Mouse (Mus musculus): ENCODE results near the gene Gins1.

- TF ChIP-seq CTCF (conservative IDR thresholded peaks at IDR 0.05; ENCODE audit: low read length) = no peak
- no peak for TF ChIP-seq POU5F1 (IDR thresholded peaks at IDR 0.05; ENCODE audit: borderline replicate concordance, low read length)
These were observed at the start of gene Gins1 for GRCm38 (mm10) chr2:150904936-150905450.

Measured in E14TG2a.4 (cell line).